In the genomic region with DNA sequence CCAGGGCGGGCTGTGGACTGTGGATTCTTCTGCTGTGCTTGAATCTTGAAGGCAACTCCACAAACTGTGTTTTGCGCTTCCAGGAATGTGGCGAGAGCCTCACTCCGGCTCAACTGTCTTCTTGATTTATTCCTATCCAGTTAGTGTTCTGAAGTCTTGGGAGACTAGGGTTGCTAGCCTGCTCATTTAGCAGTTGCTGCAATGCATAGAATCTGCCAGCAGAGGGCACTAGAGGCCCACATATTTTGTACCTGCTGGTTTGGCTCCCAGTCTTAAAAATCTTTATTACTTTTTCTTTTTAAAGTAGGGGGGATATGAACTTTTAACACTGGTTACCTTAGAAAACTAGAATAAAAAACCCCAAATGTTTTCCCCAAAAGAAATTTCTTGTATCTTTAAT, we compare ENCODE assay signal across 9 mouse cellular contexts.
DNase-seq lines count a peak whose midpoint lies in the region; ATAC-seq and TF ChIP-seq lines count a peak whose summit lies in the region.
"Had no signal": no experiment of that assay in that cellular context is flagged by ENCODE, and none has a peak within 500 bp of the region (broad histone marks: within the 10 kb centered on the region; RNA-seq: fewer than 3 reads in every experiment).

No protein-coding gene starts in this region.

- H3K27ac ChIP-seq in forebrain, embryonic 14.5 days (ENCODE audit: low read depth, low read length): no peak overlapping the region
- no peak overlapping the region for H3K27ac ChIP-seq in left cerebral cortex, adult 2 months

- DNase-seq in heart, adult 18-20 months: peak; percentile 42 to 86
- no peak for DNase-seq in heart, adult 11 months
- DNase-seq in brain, embryonic 18.5 days (ENCODE audit: low read depth, low spot score): peak; percentile 46
- DNase-seq in forebrain, embryonic 14.5 days (ENCODE audit: low spot score): peak; percentile 84
- DNase-seq in induced T-regulatory cell, adult 2 months (ENCODE audit: low read depth): peak; percentile 63
- peak; percentile 71 to 84 for DNase-seq in left cerebral cortex, adult 2 months (ENCODE audit: extremely low spot score in 1 of 2, low spot score in 2 of 2)
- DNase-seq in naive thymus-derived CD4-positive, alpha-beta T cell, adult 2 months (ENCODE audit: low read depth): peak; percentile 54
- DNase-seq in spleen, postnatal 4 days (ENCODE audit: low spot score in 2 of 2): peak; percentile 46 to 74

- no peak overlapping the region for H3K4me3 ChIP-seq in forebrain, embryonic 14.5 days (ENCODE audit: low read depth, low read length)
- no peak overlapping the region for H3K4me3 ChIP-seq in left cerebral cortex, adult 2 months
- H3K4me3 ChIP-seq: megakaryocyte, embryonic 14.5 days had no signal

- 34% methylated on average over 4 of the region's 4 CpGs for WGBS in forebrain, embryonic 14.5 days

- no peaks in the 10 kb centered on the region for H3K4me1 ChIP-seq in forebrain, embryonic 14.5 days (ENCODE audit: control insufficient read depth, insufficient read depth, low read length)

- no peaks in the 10 kb centered on the region for H3K27me3 ChIP-seq in forebrain, embryonic 14.5 days (replicated peaks; ENCODE audit: control insufficient read depth, insufficient read depth, low read length)

- H3K4me2 ChIP-seq in forebrain, embryonic 14.5 days (ENCODE audit: low read length): no peak overlapping the region

- H3K9ac ChIP-seq in forebrain, embryonic 14.5 days (ENCODE audit: low read length): no peak overlapping the region

- peak; percentile 43 for ATAC-seq in forebrain, embryonic 14.5 days

- TF ChIP-seq CTCF in left cerebral cortex, adult 2 months (IDR thresholded peaks at IDR 0.05): peak; percentile 98

- H3K36me3 ChIP-seq in forebrain, embryonic 14.5 days (ENCODE audit: control insufficient read depth, insufficient read depth, low read length): no peaks in the 10 kb centered on the region

- intact Hi-C loops in left cerebral cortex, adult 2 months (cut with DNase I): loop anchor here (2.0 to 5.0 kb wide), 3 partner anchors 270 to 1179 kb away; no protein-coding TSS in a partner anchor

- no peaks in the 10 kb centered on the region for H3K9me3 ChIP-seq in forebrain, embryonic 14.5 days (replicated peaks; ENCODE audit: control insufficient read depth, low read length)
- H3K9me3 ChIP-seq: megakaryocyte, embryonic 14.5 days had no signal
